In the genomic region with DNA sequence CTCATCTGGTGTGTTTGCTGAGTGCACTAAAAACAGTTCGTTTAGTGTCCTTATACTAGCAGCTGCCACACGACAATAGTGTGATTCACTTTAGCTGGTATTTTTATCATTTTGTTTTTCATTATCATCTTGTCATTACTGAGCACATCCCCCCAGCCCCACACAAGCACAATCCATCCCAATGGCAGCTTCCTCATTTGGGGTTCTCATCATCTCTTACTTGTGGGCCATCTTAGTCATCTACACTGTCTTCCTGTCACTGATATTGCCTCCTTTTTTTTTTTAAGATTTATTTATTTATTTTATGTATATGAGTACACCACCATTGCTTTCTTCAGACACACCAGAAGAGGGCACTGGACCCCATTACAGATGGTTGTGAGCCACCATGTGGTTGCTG, we compare ENCODE assay signal across 30 mouse cellular contexts. TPM values are rescaled to one million over a fixed set of nuclear protein-coding genes. Genes with fewer than 3 reads are reported as not detected.
DNase-seq lines count a peak whose midpoint lies in the region; ATAC-seq and TF ChIP-seq lines count a peak whose summit lies in the region.
"Had no signal": no experiment of that assay in that cellular context is flagged by ENCODE, and none has a peak within 500 bp of the region (broad histone marks: within the 10 kb centered on the region; RNA-seq: fewer than 3 reads in every experiment).

No protein-coding gene starts in this region.

- H3K9ac ChIP-seq in intestine, embryonic 14.5 days (ENCODE audit: low read length), result no peak overlapping the region
- H3K9ac ChIP-seq in intestine, postnatal 0 days (ENCODE audit: low read depth, low read length), result no peak overlapping the region
- peak overlapping the region; percentile 7; the same call in 1 of the 2 replicates for H3K9ac ChIP-seq in MEL (ENCODE audit: control insufficient read depth, low read depth, low read length, poor library complexity, severe bottlenecking)
- H3K9ac ChIP-seq in hindbrain, embryonic 13.5 days, result no peak overlapping the region
- H3K9ac ChIP-seq: embryonic facial prominence, embryonic 12.5 days; embryonic facial prominence, embryonic 15.5 days; forebrain, postnatal 0 days; heart, embryonic 12.5 days; heart, embryonic 15.5 days; hindbrain, embryonic 15.5 days; intestine, embryonic 15.5 days had no signal

- TF ChIP-seq POLR2A in MEL (IDR thresholded peaks at IDR 0.05; ENCODE audit: control insufficient read depth in 1 of 2, insufficient read depth in 1 of 2, low read depth in 1 of 2, low read length in 2 of 2, poor library complexity in 1 of 2), result no peak

- no peak overlapping the region for H3K27ac ChIP-seq in intestine, embryonic 14.5 days (ENCODE audit: low read depth)
- no peak overlapping the region for H3K27ac ChIP-seq in intestine, postnatal 0 days (ENCODE audit: low read depth, low read length)
- peak overlapping the region; percentile 76 for H3K27ac ChIP-seq in MEL (ENCODE audit: control insufficient read depth, low read depth, low read length)
- H3K27ac ChIP-seq in macrophage, result 0 out of 2 replicates have a peak overlapping the region, but pooled peaks have one; percentile 13
- H3K27ac ChIP-seq in hindbrain, embryonic 13.5 days, result no peak overlapping the region
- H3K27ac ChIP-seq: embryonic facial prominence, embryonic 12.5 days; embryonic facial prominence, embryonic 15.5 days; gastrocnemius, adult 2 months; heart, embryonic 15.5 days; hindbrain, embryonic 15.5 days; intestine, embryonic 15.5 days had no signal

- H3K4me3 ChIP-seq in intestine, embryonic 14.5 days (ENCODE audit: low read depth, low read length), result no peak overlapping the region
- no peak overlapping the region for H3K4me3 ChIP-seq in intestine, postnatal 0 days (ENCODE audit: low read depth, low read length)
- peak overlapping the region; percentile 9 to 36; a peak in 3 of 4 replicates for H3K4me3 ChIP-seq in MEL (ENCODE audit: control insufficient read depth in 1 of 2, insufficient read depth in 1 of 2, low read depth in 2 of 2, low read length in 2 of 2)
- H3K4me3 ChIP-seq in macrophage (ENCODE audit: inconsistent target), result no peak overlapping the region
- H3K4me3 ChIP-seq in hindbrain, embryonic 13.5 days, result no peak overlapping the region
- H3K4me3 ChIP-seq: embryonic facial prominence, embryonic 12.5 days; embryonic facial prominence, embryonic 15.5 days; gastrocnemius, adult 2 months; heart, embryonic 12.5 days; heart, embryonic 15.5 days; hindbrain, embryonic 15.5 days; intestine, embryonic 15.5 days had no signal

- H3K27me3 ChIP-seq in intestine, embryonic 14.5 days (replicated peaks; ENCODE audit: control insufficient read depth, insufficient read depth, low read length), result no peaks in the 10 kb centered on the region
- no peaks in the 10 kb centered on the region for H3K27me3 ChIP-seq in intestine, postnatal 0 days (replicated peaks; ENCODE audit: control insufficient read depth, insufficient read depth, low read length)
- no peaks in the 10 kb centered on the region for H3K27me3 ChIP-seq in MEL (ENCODE audit: control insufficient read depth in 1 of 2, insufficient read depth in 2 of 2, low read length in 2 of 2)
- no peaks in the 10 kb centered on the region for H3K27me3 ChIP-seq in hindbrain, embryonic 13.5 days
- H3K27me3 ChIP-seq: embryonic facial prominence, embryonic 12.5 days; embryonic facial prominence, embryonic 15.5 days; heart, embryonic 15.5 days; hindbrain, embryonic 15.5 days; intestine, embryonic 15.5 days had no signal

- H3K9me3 ChIP-seq in intestine, embryonic 14.5 days (ENCODE audit: control insufficient read depth, low read length), result no peaks in the 10 kb centered on the region
- no peaks in the 10 kb centered on the region for H3K9me3 ChIP-seq in intestine, postnatal 0 days (ENCODE audit: control insufficient read depth)
- no peaks in the 10 kb centered on the region for H3K9me3 ChIP-seq in MEL (replicated peaks; ENCODE audit: insufficient read depth, low read length)
- no peaks in the 10 kb centered on the region for H3K9me3 ChIP-seq in hindbrain, embryonic 13.5 days
- H3K9me3 ChIP-seq: embryonic facial prominence, embryonic 12.5 days; embryonic facial prominence, embryonic 15.5 days; heart, embryonic 12.5 days; heart, embryonic 15.5 days; hindbrain, embryonic 15.5 days; intestine, embryonic 15.5 days had no signal

- TF ChIP-seq EP300 in MEL (IDR thresholded peaks at IDR 0.05; ENCODE audit: low read depth in 1 of 2, low read length in 2 of 2), result peak; percentile 60 to 64

- TF ChIP-seq CTCF in intestine, postnatal 0 days (IDR thresholded peaks at IDR 0.05; ENCODE audit: low read depth), result no peak
- no peak; a peak in 1 of 6 replicates for TF ChIP-seq CTCF in MEL (IDR thresholded peaks at IDR 0.05 in 2 of 3, conservative IDR thresholded peaks at IDR 0.05 in 1 of 3; ENCODE audit: control insufficient read depth in 1 of 3, insufficient read depth in 1 of 3, low read depth in 2 of 3, low read length in 3 of 3, poor library complexity in 1 of 3, severe bottlenecking in 1 of 3)

- H3K4me2 ChIP-seq in intestine, embryonic 14.5 days (ENCODE audit: low read length), result no peak overlapping the region
- H3K4me2 ChIP-seq in intestine, postnatal 0 days (replicated peaks; ENCODE audit: low read depth), result no peak overlapping the region
- H3K4me2 ChIP-seq in hindbrain, embryonic 13.5 days, result no peak overlapping the region
- H3K4me2 ChIP-seq: embryonic facial prominence, embryonic 12.5 days; embryonic facial prominence, embryonic 15.5 days; heart, embryonic 12.5 days; heart, embryonic 15.5 days; hindbrain, embryonic 15.5 days; intestine, embryonic 15.5 days had no signal

- no peak for ATAC-seq in intestine, embryonic 14.5 days (replicated peaks; ENCODE audit: low FRiP score, low TSS enrichment, low read depth)
- ATAC-seq in intestine, postnatal 0 days, result no peak
- no peak for ATAC-seq in hindbrain, embryonic 13.5 days (ENCODE audit: low FRiP score)
- ATAC-seq: activated CD4-positive, CD25-positive, alpha-beta regulatory T cell, adult 4 months; CD4-positive, CD25-positive, alpha-beta regulatory T cell, adult 4 months; forebrain, embryonic 14.5 days; forebrain, postnatal 0 days; intestine, embryonic 15.5 days had no signal

- no peak for TF ChIP-seq RAD21 in MEL (IDR thresholded peaks at IDR 0.05; ENCODE audit: low read depth, low read length)

- no peaks in the 10 kb centered on the region for H3K36me3 ChIP-seq in intestine, embryonic 14.5 days (ENCODE audit: control insufficient read depth, insufficient read depth, low read length)
- no peaks in the 10 kb centered on the region for H3K36me3 ChIP-seq in intestine, postnatal 0 days (ENCODE audit: control insufficient read depth, insufficient read depth)
- peaks cover 0 to 22% of the 10 kb centered on the region in 2 experiments; a peak in 2 of 4 replicates for H3K36me3 ChIP-seq in MEL (ENCODE audit: control insufficient read depth in 1 of 2, insufficient read depth in 2 of 2, low read length in 2 of 2)
- no peaks in the 10 kb centered on the region for H3K36me3 ChIP-seq in macrophage (ENCODE audit: inconsistent target)
- H3K36me3 ChIP-seq in hindbrain, embryonic 13.5 days, result no peaks in the 10 kb centered on the region
- H3K36me3 ChIP-seq: embryonic facial prominence, embryonic 12.5 days; embryonic facial prominence, embryonic 15.5 days; heart, embryonic 12.5 days; heart, embryonic 15.5 days; hindbrain, embryonic 15.5 days; intestine, embryonic 15.5 days had no signal

- H3K79me2 ChIP-seq in MEL (ENCODE audit: control insufficient read depth, insufficient read depth, low read length, poor library complexity) (no peaks in the 10 kb centered on the region), macrophage (ENCODE audit: inconsistent target) (no peaks in the 10 kb centered on the region)

- peak; percentile 3 for DNase-seq in intestine, embryonic 14.5 days (ENCODE audit: low spot score)
- peak; percentile 81 for DNase-seq in MEL (ENCODE audit: low read depth, low spot score)
- no peak for DNase-seq in cerebellum, postnatal 10 days
- DNase-seq: adrenal gland, adult 8-10 months; adrenal gland, postnatal 25 days; cerebellum, adult 11-12 months; cerebellum, adult 8-10 months; cerebellum, postnatal 25 days; forebrain, postnatal 0 days; gastrocnemius, adult 2 months; gastrocnemius, postnatal 14 days; heart, adult 18-20 months; heart, postnatal 10 days; heart, postnatal 4 days; kidney, adult 18-20 months had no signal

- H3K4me1 ChIP-seq in intestine, embryonic 14.5 days (replicated peaks; ENCODE audit: control insufficient read depth, insufficient read depth, low read length), result no peaks in the 10 kb centered on the region
- no peaks in the 10 kb centered on the region for H3K4me1 ChIP-seq in intestine, postnatal 0 days (replicated peaks; ENCODE audit: control insufficient read depth, insufficient read depth, low read length)
- H3K4me1 ChIP-seq in MEL (ENCODE audit: control insufficient read depth in 1 of 2, insufficient read depth in 2 of 2, low read length in 2 of 2), result peaks cover 0 to 34% of the 10 kb centered on the region in 2 experiments; a peak in 2 of 4 replicates
- H3K4me1 ChIP-seq in hindbrain, embryonic 13.5 days (replicated peaks), result no peaks in the 10 kb centered on the region
- H3K4me1 ChIP-seq: embryonic facial prominence, embryonic 12.5 days; embryonic facial prominence, embryonic 15.5 days; heart, embryonic 12.5 days; hindbrain, embryonic 15.5 days; intestine, embryonic 15.5 days had no signal

- WGBS in intestine, embryonic 14.5 days, result 82% methylated on average over 2 of the region's 2 CpGs
- WGBS in intestine, postnatal 0 days, result 84% methylated on average over 2 of the region's 2 CpGs
- 85% methylated on average over 2 of the region's 2 CpGs for WGBS in macrophage (ENCODE audit: missing documents)
- WGBS in hindbrain, embryonic 13.5 days, result 94% methylated on average over 2 of the region's 2 CpGs

RNA-seq across cellular contexts. Expression of a gene that starts 25.3 kb away (rescaled TPM):
- not detected in 2 replicates for polyA plus RNA-seq in intestine, embryonic 14.5 days (2014; fragmentation: Nextera tagmentation; extraction: Ambion mirVana)
- 0.04 TPM in 1 of 2 replicates, not detected in the other for polyA plus RNA-seq in intestine, postnatal 0 days (2015; fragmentation: Nextera tagmentation; extraction: Ambion mirVana)
- not detected in 2 replicates for total RNA-seq in MEL (2012; rRNA removed)
- polyA plus RNA-seq in MEL (2012; ENCODE audit: insufficient read depth in 1 of 2, insufficient read length in 2 of 2, low read depth in 1 of 2, low replicate concordance in 2 of 2, missing spikeins in 1 of 2) (not detected), macrophage (2018) (not detected in 3 replicates)
- total RNA-seq in macrophage (2018; cell fraction: chromatin; rRNA removed), result under 1 TPM in 1 of 26 experiments, not detected in 25; 0.29 TPM
- total RNA-seq in macrophage (2018; cell fraction: cytosol; rRNA removed), result not detected
- total RNA-seq in macrophage (2018; cell fraction: nucleus; rRNA removed), result not detected
- polyA plus RNA-seq in hindbrain, embryonic 13.5 days (2015; fragmentation: Nextera tagmentation; extraction: Ambion mirVana), result 0.05 TPM in 1 of 2 replicates, not detected in the other
- total RNA-seq: common myeloid progenitor, adult 5-6 weeks; forebrain, postnatal 0 days; heart, adult 18-20 months had no signal
- polyA plus RNA-seq: activated CD4-positive, CD25-positive, alpha-beta regulatory T cell, adult 4 months; C2C12; CD4-positive, CD25-positive, alpha-beta regulatory T cell, adult 4 months; forebrain, embryonic 11.5 days; forebrain, embryonic 14.5 days; forebrain, postnatal 0 days; heart, embryonic 12.5 days; hindbrain, embryonic 15.5 days; intestine, embryonic 15.5 days had no signal

RNA-seq across cellular contexts. Expression of a gene that starts 36.2 kb away (rescaled TPM):
- 44.7 and 47.9 TPM in 2 replicates for polyA plus RNA-seq in intestine, embryonic 14.5 days (2014; fragmentation: Nextera tagmentation; extraction: Ambion mirVana)
- polyA plus RNA-seq in intestine, postnatal 0 days (2015; fragmentation: Nextera tagmentation; extraction: Ambion mirVana), result 42.6 and 46.5 TPM in 2 replicates
- 12.5 and 14.8 TPM in 2 replicates for total RNA-seq in MEL (2012; rRNA removed)
- polyA plus RNA-seq in MEL (2012; ENCODE audit: insufficient read depth in 1 of 2, insufficient read length in 2 of 2, low read depth in 1 of 2, low replicate concordance in 2 of 2, missing spikeins in 1 of 2) (10 to 100 TPM in 1 of 2 experiments, not detected in 1; 15.4 TPM), macrophage (2018) (40.0 to 44.3 TPM (median 42.0 TPM) in 3 replicates)
- 10 to 100 TPM in 22 of 26 experiments, 1 to 10 TPM in 4; 7.9 to 59.0 (median 31.1) TPM for total RNA-seq in macrophage (2018; cell fraction: chromatin; rRNA removed)
- total RNA-seq in macrophage (2018; cell fraction: cytosol; rRNA removed), result 10 to 100 TPM; 32.4 to 70.7 (median 52.5) TPM
- total RNA-seq in macrophage (2018; cell fraction: nucleus; rRNA removed), result 10 to 100 TPM; 13.6 to 78.5 (median 42.9) TPM
- polyA plus RNA-seq in hindbrain, embryonic 13.5 days (2015; fragmentation: Nextera tagmentation; extraction: Ambion mirVana), result 27.2 and 27.5 TPM in 2 replicates

RNA-seq across cellular contexts. Expression of a gene that starts 47.4 kb away (rescaled TPM):
- polyA plus RNA-seq in intestine, embryonic 14.5 days (2014; fragmentation: Nextera tagmentation; extraction: Ambion mirVana), result 0.93 and 1.7 TPM in 2 replicates
- polyA plus RNA-seq in intestine, postnatal 0 days (2015; fragmentation: Nextera tagmentation; extraction: Ambion mirVana), result 0.76 and 0.93 TPM in 2 replicates
- total RNA-seq in MEL (2012; rRNA removed), result 0.03 and 0.12 TPM in 2 replicates
- under 1 TPM in 1 of 2 experiments, not detected in 1; 0.10 TPM for polyA plus RNA-seq in MEL (2012; ENCODE audit: insufficient read depth in 1 of 2, insufficient read length in 2 of 2, low read depth in 1 of 2, low replicate concordance in 2 of 2, missing spikeins in 1 of 2)
- total RNA-seq in macrophage (2018; cell fraction: chromatin; rRNA removed), result 100 to 1,000 TPM in 10 of 26 experiments, 10 to 100 TPM in 11, 1 to 10 TPM in 5; 5.6 to 262 (median 81.4) TPM
- 100 to 1,000 TPM in 8 of 26 experiments, 10 to 100 TPM in 18; 34.4 to 131 (median 62.0) TPM for total RNA-seq in macrophage (2018; cell fraction: cytosol; rRNA removed)
- total RNA-seq in macrophage (2018; cell fraction: nucleus; rRNA removed), result 100 to 1,000 TPM in 6 of 26 experiments, 10 to 100 TPM in 19, 1 to 10 TPM in 1; 9.0 to 177 (median 62.5) TPM
- polyA plus RNA-seq in macrophage (2018), result 57.7 to 102 TPM (median 78.1 TPM) in 3 replicates
- polyA plus RNA-seq in hindbrain, embryonic 13.5 days (2015; fragmentation: Nextera tagmentation; extraction: Ambion mirVana), result 0.53 and 0.60 TPM in 2 replicates

Comparison
In these comparisons a context has a peak if more than half of its experiments do, and no peak if none do; other contexts are left out.
1. DNase-seq: peak in intestine, embryonic 14.5 days (single experiment) and MEL (single experiment); none in cerebellum, postnatal 10 days (0 of 2).
2. H3K27ac ChIP-seq: peak in MEL (single experiment) and macrophage (single experiment); none in intestine, embryonic 14.5 days (single experiment), intestine, postnatal 0 days (single experiment) and hindbrain, embryonic 13.5 days (single experiment).
3. H3K4me3 ChIP-seq: peak in MEL (2 of 2); none in intestine, embryonic 14.5 days (single experiment), intestine, postnatal 0 days (single experiment), macrophage (single experiment) and hindbrain, embryonic 13.5 days (single experiment).
4. RNA of a gene that starts 47.4 kb away (polyA plus RNA-seq): 57.7 to 102 TPM in macrophage; 0.93 to 1.7 TPM in intestine, embryonic 14.5 days, 0.76 to 0.93 TPM in intestine, postnatal 0 days, 0.53 to 0.60 TPM in hindbrain, embryonic 13.5 days and 0.10 TPM in MEL; every median in the first group is over 10 times any median in the second.